Mouse (Mus musculus): ENCODE data around the gene Bptf. TPM values are rescaled to one million over a fixed set of nuclear protein-coding genes. Genes with fewer than 3 reads are reported as not detected.
"Not testable (repeated sequence)": the region's sequence is repeated elsewhere in the genome, so short reads cannot be mapped to it uniquely, and the experiment has no call there.

Gene Bptf
- polyA plus RNA-seq, 1 experiment = 17.7 TPM

- peak overlapping the region; percentile 27 for H3K27ac ChIP-seq (ENCODE audit: control insufficient read depth, insufficient read depth, low read depth, low read length)
- H3K27me3 ChIP-seq (ENCODE audit: control insufficient read depth, insufficient read depth, low read length) = no peaks in the 10 kb centered on the region
- H3K4me1 ChIP-seq (ENCODE audit: control insufficient read depth, insufficient read depth, low read length) = peaks cover 12% of the 10 kb centered on the region
- no peaks in the 10 kb centered on the region for H3K36me3 ChIP-seq (ENCODE audit: control insufficient read depth, insufficient read depth, low read length)
- TF ChIP-seq CTCF (IDR thresholded peaks at IDR 0.05; ENCODE audit: control insufficient read depth, insufficient read depth, insufficient replicate concordance, low read depth, low read length) (no peak), POLR2A (IDR thresholded peaks at IDR 0.05; ENCODE audit: control insufficient read depth, low read depth, low read length) (no peak)
- H3K4me3 ChIP-seq (ENCODE audit: control insufficient read depth, low read depth, low read length) = peak overlapping the region; percentile 92
Measured at GRCm38 (mm10) chr11:107132426-107132825, 499 bp upstream of the Bptf start.

- H3K36me3 ChIP-seq (ENCODE audit: control insufficient read depth, insufficient read depth, low read length) = no peaks in the 10 kb centered on the region
- H3K4me1 ChIP-seq (ENCODE audit: control insufficient read depth, insufficient read depth, low read length) = peaks cover 15% of the 10 kb centered on the region
- peak; percentile 52; the same call in 1 of the 2 replicates for TF ChIP-seq POLR2A (IDR thresholded peaks at IDR 0.05; ENCODE audit: control insufficient read depth, low read depth, low read length)
- peak; percentile 16; the same call in 1 of the 2 replicates for TF ChIP-seq CTCF (IDR thresholded peaks at IDR 0.05; ENCODE audit: control insufficient read depth, insufficient read depth, insufficient replicate concordance, low read depth, low read length)
- H3K27ac ChIP-seq (ENCODE audit: control insufficient read depth, insufficient read depth, low read depth, low read length) = peak overlapping the region; percentile 97
- no peaks in the 10 kb centered on the region for H3K27me3 ChIP-seq (ENCODE audit: control insufficient read depth, insufficient read depth, low read length)
- H3K4me3 ChIP-seq (ENCODE audit: control insufficient read depth, low read depth, low read length) = peak overlapping the region; percentile 99
Measured at GRCm38 (mm10) chr11:107130879-107131748, 813 bp downstream of the Bptf start.

- Histone ChIP-seq H3K4me3 (ENCODE audit: control insufficient read depth, low read depth, low read length) (peak overlapping the region; percentile 99), H3K36me3 (ENCODE audit: control insufficient read depth, insufficient read depth, low read length) (no peaks in the 10 kb centered on the region), H3K27ac (ENCODE audit: control insufficient read depth, insufficient read depth, low read depth, low read length) (0 out of 2 replicates have a peak overlapping the region, but pooled peaks have one; percentile 29), H3K4me1 (ENCODE audit: control insufficient read depth, insufficient read depth, low read length) (peaks cover 15% of the 10 kb centered on the region), H3K27me3 (ENCODE audit: control insufficient read depth, insufficient read depth, low read length) (no peaks in the 10 kb centered on the region)
- TF ChIP-seq POLR2A (IDR thresholded peaks at IDR 0.05; ENCODE audit: control insufficient read depth, low read depth, low read length) = no peak
- no peak for TF ChIP-seq CTCF (IDR thresholded peaks at IDR 0.05; ENCODE audit: control insufficient read depth, insufficient read depth, insufficient replicate concordance, low read depth, low read length)
Measured at GRCm38 (mm10) chr11:107130221-107130788, 1.6 kb downstream of the Bptf start.

- TF ChIP-seq POLR2A (IDR thresholded peaks at IDR 0.05; ENCODE audit: control insufficient read depth, low read depth, low read length) = no peak
- no peak for TF ChIP-seq CTCF (IDR thresholded peaks at IDR 0.05; ENCODE audit: control insufficient read depth, insufficient read depth, insufficient replicate concordance, low read depth, low read length)
- peaks cover 17% of the 10 kb centered on the region for H3K4me1 ChIP-seq (ENCODE audit: control insufficient read depth, insufficient read depth, low read length)
- no peak overlapping the region for H3K4me3 ChIP-seq (ENCODE audit: control insufficient read depth, low read depth, low read length)
- no peaks in the 10 kb centered on the region for H3K27me3 ChIP-seq (ENCODE audit: control insufficient read depth, insufficient read depth, low read length)
- H3K27ac ChIP-seq (ENCODE audit: control insufficient read depth, insufficient read depth, low read depth, low read length) = no peak overlapping the region
- H3K36me3 ChIP-seq (ENCODE audit: control insufficient read depth, insufficient read depth, low read length) = no peaks in the 10 kb centered on the region
Measured at GRCm38 (mm10) chr11:107129641-107130040, 2.3 kb downstream of the Bptf start.

GRCm38 (mm10) chr11:107126716-107127115 is 5.2 kb downstream of the Bptf start:
- peaks cover 14% of the 10 kb centered on the region for H3K4me1 ChIP-seq (ENCODE audit: control insufficient read depth, insufficient read depth, low read length)
- not testable (repeated sequence) for H3K36me3 ChIP-seq (ENCODE audit: control insufficient read depth, insufficient read depth, low read length); H3K4me3 ChIP-seq (ENCODE audit: control insufficient read depth, low read depth, low read length); H3K27me3 ChIP-seq (ENCODE audit: control insufficient read depth, insufficient read depth, low read length); H3K27ac ChIP-seq (ENCODE audit: control insufficient read depth, insufficient read depth, low read depth, low read length)
- TF ChIP-seq CTCF (IDR thresholded peaks at IDR 0.05; ENCODE audit: control insufficient read depth, insufficient read depth, insufficient replicate concordance, low read depth, low read length) = 0 out of 2 replicates have a peak, but pooled peaks have one; percentile 6

- Histone ChIP-seq H3K4me3 (ENCODE audit: control insufficient read depth, low read depth, low read length) (no peak overlapping the region), H3K4me1 (ENCODE audit: control insufficient read depth, insufficient read depth, low read length) (peaks cover 8% of the 10 kb centered on the region), H3K27me3 (ENCODE audit: control insufficient read depth, insufficient read depth, low read length) (no peaks in the 10 kb centered on the region), H3K36me3 (ENCODE audit: control insufficient read depth, insufficient read depth, low read length) (no peaks in the 10 kb centered on the region), H3K27ac (ENCODE audit: control insufficient read depth, insufficient read depth, low read depth, low read length) (no peak overlapping the region)
- TF ChIP-seq POLR2A (IDR thresholded peaks at IDR 0.05; ENCODE audit: control insufficient read depth, low read depth, low read length) (no peak), CTCF (IDR thresholded peaks at IDR 0.05; ENCODE audit: control insufficient read depth, insufficient read depth, insufficient replicate concordance, low read depth, low read length) (no peak)
Measured at GRCm38 (mm10) chr11:107125011-107125410, 6.9 kb downstream of the Bptf start.

- Histone ChIP-seq H3K4me3 (ENCODE audit: control insufficient read depth, low read depth, low read length) (no peak overlapping the region), H3K27ac (ENCODE audit: control insufficient read depth, insufficient read depth, low read depth, low read length) (no peak overlapping the region)
- no peak for TF ChIP-seq POLR2A (IDR thresholded peaks at IDR 0.05; ENCODE audit: control insufficient read depth, low read depth, low read length)
- no peak for TF ChIP-seq CTCF (IDR thresholded peaks at IDR 0.05; ENCODE audit: control insufficient read depth, insufficient read depth, insufficient replicate concordance, low read depth, low read length)
Measured at GRCm38 (mm10) chr11:107124327-107124731, 7.6 kb downstream of the Bptf start.

More at GRCm38 (mm10) chr11:107124327-107124731, 7.6 kb downstream of the Bptf start:
- no peaks in the 10 kb centered on the region for H3K36me3 ChIP-seq (ENCODE audit: control insufficient read depth, insufficient read depth, low read length)
- no peaks in the 10 kb centered on the region for H3K27me3 ChIP-seq (ENCODE audit: control insufficient read depth, insufficient read depth, low read length)
- peaks cover 8% of the 10 kb centered on the region for H3K4me1 ChIP-seq (ENCODE audit: control insufficient read depth, insufficient read depth, low read length)
